Mouse (Mus musculus): ENCODE data around the gene Slc16a7. TPM values are rescaled to one million over a fixed set of nuclear protein-coding genes. Genes with fewer than 3 reads are reported as not detected.

The Slc16a7 gene
- polyA plus RNA-seq, 1 experiment = 0.25 TPM

GRCm38 (mm10) chr10:125171154-125171553, 218.1 kb downstream of the Slc16a7 start:
- Histone ChIP-seq H3K36me3 (replicated peaks; ENCODE audit: low read length) (no peaks in the 10 kb centered on the region), H3K27me3 (replicated peaks) (no peaks in the 10 kb centered on the region), H3K4me3 (replicated peaks) (no peak overlapping the region), H3K9me3 (peaks cover 19% of the 10 kb centered on the region; the same call in 1 of the 2 replicates), H3K4me1 (no peaks in the 10 kb centered on the region)
- TF ChIP-seq GATA1 (IDR thresholded peaks at IDR 0.05; ENCODE audit: borderline replicate concordance, low read length) (no peak), FLI1 (IDR thresholded peaks at IDR 0.05; ENCODE audit: low read length) (no peak)

Measured in megakaryocyte, embryonic 14.5 days (primary cell).